Mouse (Mus musculus) lung, embryonic 15.5 days (tissue): Measurements from ENCODE around the gene Eef1akmt1. TPM values are rescaled to one million over a fixed set of nuclear protein-coding genes. Genes with fewer than 3 reads are reported as not detected.

ENCODE experiments used
- ATAC-seq: fragments of 200-750 bp; cut with Nextera tagmentation; 2 replicates; pipeline ENCODE4 v1.8.0; 2017; ENCODE audit warnings: moderate number of reproducible peaks, borderline replicate concordance; ENCODE audit not compliant: low FRiP score, low TSS enrichment; ENCODE audit errors: extremely low read depth
- H3K27ac ChIP-seq: fragments of 300-500 bp; sonication (generic); 2 replicates; pipeline ENCODE4 v1.5.1; 2015; ENCODE audit warnings: moderate library complexity, mild to moderate bottlenecking, inconsistent platforms
- H3K27me3 ChIP-seq: fragments of 300-500 bp; sonication (generic); 2 replicates; pipeline ENCODE4 v1.6.1; 2015; ENCODE audit warnings: inconsistent platforms
- H3K36me3 ChIP-seq: fragments of 300-500 bp; sonication (generic); 2 replicates; pipeline ENCODE4 v1.6.1; 2015; ENCODE audit warnings: inconsistent platforms
- H3K4me1 ChIP-seq: fragments of 300-500 bp; sonication (generic); 2 replicates; pipeline ENCODE4 v1.6.1; 2015; ENCODE audit warnings: inconsistent platforms
- H3K4me2 ChIP-seq: fragments of 300-500 bp; sonication (generic); 2 replicates; pipeline ENCODE4 v1.6.1; 2015; ENCODE audit warnings: inconsistent platforms, mild to moderate bottlenecking, moderate library complexity
- H3K4me3 ChIP-seq: fragments of 300-500 bp; sonication (generic); 2 replicates; pipeline ENCODE4 v1.5.1; 2015; ENCODE audit warnings: mild to moderate bottlenecking, inconsistent platforms
- H3K9ac ChIP-seq: fragments of 300-500 bp; sonication (generic); 2 replicates; pipeline ENCODE4 v1.6.1; 2015; ENCODE audit warnings: inconsistent platforms
- H3K9me3 ChIP-seq: fragments of 300-500 bp; sonication (generic); 2 replicates; pipeline ENCODE4 v1.6.1; 2016; ENCODE audit warnings: inconsistent platforms
- WGBS: fragments of 180-500 bp; shearing (Covaris S2); methylation state at CpG from one replicate; pipeline ENCODE4 v1.1.7; 2015; 5-methylcytosine and 5-hydroxymethylcytosine counted together
- polyA plus RNA-seq: library from polyadenylated mRNA; unstranded; fragments of >200 nt; fragmentation: Nextera tagmentation; extraction: Ambion mirVana; gene quantifications from 2 replicates; pipeline ENCODE4 v1.2.1, GENCODE M21; 2015

Gene Eef1akmt1
- polyA plus RNA-seq, 1 experiment from 2014 or later = 106 TPM

DNA sequence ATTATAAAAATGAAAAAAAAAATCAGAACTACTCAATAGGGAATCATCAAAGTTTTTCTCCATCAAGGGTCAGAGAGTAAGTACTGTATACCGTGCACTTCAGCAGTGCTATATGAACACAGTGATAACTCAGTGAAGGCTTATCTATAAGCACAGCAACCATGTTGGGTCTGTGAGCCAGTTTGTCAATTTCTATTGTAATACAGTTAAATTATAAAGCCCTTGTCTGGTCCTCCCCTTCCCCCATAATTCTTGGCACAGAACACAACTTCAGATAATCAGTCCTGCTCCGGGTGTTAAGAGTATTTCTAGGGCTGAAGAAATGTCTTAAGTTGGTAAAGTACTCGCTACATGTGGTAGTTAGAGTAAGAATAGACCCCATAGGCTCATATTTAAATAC is 20.4 kb upstream of the Eef1akmt1 start:
- no peaks in the 10 kb centered on the region for H3K4me1 ChIP-seq
- WGBS = 83% methylated on average over 3 of the region's 3 CpGs
- ATAC-seq = no peak
- H3K4me2 ChIP-seq = no peak overlapping the region
- H3K9me3 ChIP-seq = no peaks in the 10 kb centered on the region
- H3K9ac ChIP-seq = no peak overlapping the region
- H3K27ac ChIP-seq = no peak overlapping the region
- H3K4me3 ChIP-seq = no peak overlapping the region
- H3K36me3 ChIP-seq = peaks cover 61% of the 10 kb centered on the region
- no peaks in the 10 kb centered on the region for H3K27me3 ChIP-seq

DNA sequence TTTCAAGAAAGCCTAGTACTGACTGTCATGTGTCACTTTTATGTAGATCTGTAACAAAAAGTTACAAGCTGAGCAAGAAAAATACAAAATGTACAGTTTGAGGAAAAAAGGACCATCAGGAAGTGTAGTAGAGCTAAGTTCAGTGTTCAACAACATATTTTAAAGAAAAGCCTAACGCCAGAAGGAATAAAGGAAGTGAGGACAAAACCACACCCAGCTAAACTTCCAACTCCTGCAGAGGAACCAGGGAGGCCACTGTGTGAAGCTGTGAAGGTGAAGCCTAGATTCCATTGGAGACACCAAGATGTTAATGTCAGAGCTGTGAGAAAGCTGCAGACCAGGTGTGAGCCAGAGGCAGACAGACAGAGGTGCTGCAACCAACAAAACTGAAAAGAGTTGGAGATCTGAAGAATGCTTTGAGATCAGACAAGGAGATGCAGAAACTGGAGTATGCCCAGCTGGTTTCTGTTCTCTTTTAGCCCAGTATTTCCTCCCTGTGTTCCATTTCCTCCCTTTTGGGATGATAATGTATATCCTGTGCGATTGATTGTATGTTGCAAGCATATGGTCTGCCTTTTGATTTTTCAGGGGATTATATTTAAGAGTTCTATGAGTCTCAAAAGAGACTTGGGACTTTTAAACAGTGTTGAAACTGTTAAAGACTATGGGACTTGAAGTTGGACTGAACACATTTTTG is 5.1 kb upstream of the Eef1akmt1 start:
- Histone ChIP-seq H3K4me1 (no peaks in the 10 kb centered on the region), H3K9ac (no peak overlapping the region), H3K27me3 (no peaks in the 10 kb centered on the region), H3K27ac (no peak overlapping the region), H3K9me3 (no peaks in the 10 kb centered on the region), H3K36me3 (peaks cover 9% of the 10 kb centered on the region), H3K4me3 (no peak overlapping the region), H3K4me2 (no peak overlapping the region)
- 92% methylated on average over 2 of the region's 2 CpGs for WGBS
- no peak for ATAC-seq

DNA sequence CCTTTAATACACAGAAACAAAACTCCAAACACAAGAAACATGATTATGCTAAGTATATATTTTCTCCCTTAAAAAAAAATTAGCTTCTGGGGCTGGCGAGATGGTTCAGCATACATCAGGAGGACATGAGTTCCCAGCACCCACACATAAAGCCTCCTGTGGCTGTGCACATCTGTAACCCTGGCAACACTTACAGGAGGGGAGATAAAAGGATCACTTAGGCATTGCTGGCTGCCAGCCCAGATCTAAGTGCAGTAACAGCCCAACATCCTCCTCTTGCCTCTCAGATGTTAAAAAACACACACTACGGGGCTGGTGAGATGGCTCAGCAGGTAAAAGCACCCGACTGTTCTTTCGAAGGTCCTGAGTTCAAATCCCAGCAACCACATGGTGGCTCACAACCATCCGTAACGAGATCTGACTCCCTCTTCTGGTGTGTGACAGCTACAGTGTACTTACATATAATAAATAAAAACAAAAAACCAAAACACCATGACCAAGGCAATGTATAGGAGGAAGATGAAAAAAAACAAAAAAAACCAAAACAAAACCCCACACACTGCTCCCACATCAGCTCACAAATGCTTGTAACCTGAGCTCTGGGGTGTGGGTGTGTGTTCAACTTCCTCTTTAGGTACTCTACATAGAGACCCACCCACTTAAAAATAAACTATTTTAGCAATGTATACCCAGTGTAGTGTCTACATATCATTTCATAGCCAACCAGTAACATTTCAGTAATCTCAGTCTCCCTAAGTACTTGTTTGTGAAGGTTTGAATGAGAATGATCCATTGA is 3.6 kb upstream of the Eef1akmt1 start:
- H3K27ac ChIP-seq = no peak overlapping the region
- no peaks in the 10 kb centered on the region for H3K9me3 ChIP-seq
- peaks cover 9% of the 10 kb centered on the region; the same call in 1 of the 2 replicates for H3K36me3 ChIP-seq
- no peaks in the 10 kb centered on the region for H3K27me3 ChIP-seq
- peaks cover 6% of the 10 kb centered on the region; the same call in 1 of the 2 replicates for H3K4me1 ChIP-seq
- no peak overlapping the region for H3K4me3 ChIP-seq
- ATAC-seq = no peak
- WGBS = 68% methylated on average over 6 of the region's 6 CpGs
- no peak overlapping the region for H3K4me2 ChIP-seq
- no peak overlapping the region for H3K9ac ChIP-seq

DNA sequence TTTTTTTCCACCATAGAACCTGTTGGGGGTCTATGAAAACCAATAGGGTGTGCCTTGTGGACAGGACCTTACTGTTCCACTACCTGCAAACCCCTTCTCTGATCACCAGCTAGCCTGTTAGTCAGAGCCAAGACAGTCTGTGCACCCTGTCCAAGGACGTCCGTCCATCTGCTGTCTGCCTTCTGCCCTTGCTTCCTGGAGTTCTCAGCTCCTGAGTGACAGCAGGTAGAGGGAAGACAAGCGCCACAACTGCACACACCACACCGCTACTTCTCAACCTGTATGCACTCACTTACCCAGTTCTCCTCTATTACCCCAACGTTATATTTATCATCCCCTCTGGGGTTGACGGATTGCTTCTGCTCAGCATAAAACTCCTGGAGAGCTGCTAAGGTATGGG is 5.8 kb downstream of the Eef1akmt1 start:
- H3K27ac ChIP-seq = no peak overlapping the region
- peaks cover 5% of the 10 kb centered on the region; the same call in 1 of the 2 replicates for H3K4me1 ChIP-seq
- H3K9ac ChIP-seq = no peak overlapping the region
- no peak overlapping the region for H3K4me3 ChIP-seq
- no peaks in the 10 kb centered on the region for H3K27me3 ChIP-seq
- ATAC-seq = no peak
- WGBS = 85% methylated on average over 6 of the region's 6 CpGs
- no peaks in the 10 kb centered on the region for H3K9me3 ChIP-seq
- no peak overlapping the region for H3K4me2 ChIP-seq
- H3K36me3 ChIP-seq = 0 out of 2 replicates have a peak, but pooled peaks cover 7% of the 10 kb centered on the region

DNA sequence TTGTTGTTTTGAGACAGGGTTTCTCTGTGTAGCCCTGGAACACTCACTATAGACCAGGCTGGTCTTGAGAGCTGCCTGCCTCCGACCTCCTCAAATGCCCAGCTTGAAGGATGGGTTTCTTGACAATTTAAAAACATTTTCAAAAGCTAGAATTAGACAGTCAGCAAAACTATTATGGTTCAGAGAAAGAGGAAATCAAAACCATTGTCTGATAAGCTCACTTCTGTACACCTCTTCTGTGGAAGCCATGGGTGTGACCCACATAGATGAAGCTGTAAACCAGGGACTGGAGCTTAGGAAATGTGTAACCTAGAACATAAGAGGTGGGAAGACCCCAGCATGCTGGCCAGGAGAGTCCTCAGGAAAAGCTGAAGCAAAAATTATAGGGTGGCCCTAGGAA is 14.5 kb downstream of the Eef1akmt1 start:
- Histone ChIP-seq H3K27me3 (no peaks in the 10 kb centered on the region), H3K9ac (no peak overlapping the region), H3K4me3 (no peak overlapping the region), H3K4me1 (no peaks in the 10 kb centered on the region), H3K36me3 (0 out of 2 replicates have a peak, but pooled peaks cover 3% of the 10 kb centered on the region), H3K9me3 (no peaks in the 10 kb centered on the region), H3K27ac (no peak overlapping the region), H3K4me2 (no peak overlapping the region)
- no peak for ATAC-seq
- WGBS = 89% methylated on average over 1 of the region's 1 CpGs

DNA sequence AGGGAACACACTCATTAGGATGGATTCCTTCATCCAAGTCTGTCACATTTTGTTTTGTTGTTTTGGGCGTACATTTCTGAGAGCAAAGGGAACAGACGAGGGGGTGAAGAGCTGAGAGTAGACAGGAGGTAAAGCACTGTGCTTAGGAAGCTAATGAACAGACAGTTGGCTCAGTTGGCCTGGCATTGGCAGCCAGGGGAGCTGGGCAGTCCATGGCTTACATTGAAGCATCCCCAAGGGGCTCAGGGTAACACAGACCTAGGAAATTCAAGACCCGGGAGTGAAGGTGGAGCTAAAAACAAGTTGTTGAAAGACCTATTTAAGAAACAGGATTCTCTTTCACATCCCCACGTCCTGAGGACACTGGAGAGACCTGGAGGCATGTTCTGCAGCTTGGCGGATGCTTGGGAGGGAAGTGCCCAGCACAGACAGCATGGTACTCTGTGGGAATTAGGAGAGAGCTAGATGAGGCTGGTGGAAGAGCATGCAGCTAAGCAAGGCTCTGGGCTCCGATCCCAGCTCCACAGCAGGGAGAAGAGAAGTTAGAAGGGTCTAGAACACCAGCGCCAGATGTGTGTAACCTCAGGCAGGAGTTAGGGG is 15.8 kb downstream of the Eef1akmt1 start:
- H3K4me2 ChIP-seq = no peak overlapping the region
- H3K36me3 ChIP-seq = 0 out of 2 replicates have a peak, but pooled peaks cover 3% of the 10 kb centered on the region
- ATAC-seq = no peak
- no peaks in the 10 kb centered on the region for H3K4me1 ChIP-seq
- H3K9me3 ChIP-seq = no peaks in the 10 kb centered on the region
- no peak overlapping the region for H3K4me3 ChIP-seq
- 84% methylated on average over 7 of the region's 7 CpGs for WGBS
- H3K27ac ChIP-seq = no peak overlapping the region
- H3K9ac ChIP-seq = no peak overlapping the region
- no peaks in the 10 kb centered on the region for H3K27me3 ChIP-seq

DNA sequence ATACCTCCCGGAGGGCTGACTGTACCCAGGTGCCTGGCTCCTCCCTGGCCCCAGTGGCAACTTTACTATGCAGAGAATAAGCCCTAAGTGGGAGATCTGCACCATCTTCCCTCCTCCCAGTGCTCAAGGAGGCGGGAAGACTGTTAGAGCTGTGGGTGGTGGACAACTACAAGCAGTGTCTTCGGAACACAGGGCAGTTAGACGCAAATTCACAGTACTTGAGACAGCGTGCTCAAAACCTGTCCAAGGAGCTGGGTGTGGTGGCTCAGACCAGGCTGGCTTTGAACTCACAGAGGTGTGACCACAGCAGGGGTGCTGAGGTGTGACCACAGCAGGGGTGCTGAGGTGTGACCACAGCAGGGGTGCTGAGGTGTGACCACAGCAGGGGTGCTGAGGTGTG is 17.0 kb downstream of the Eef1akmt1 start:
- Histone ChIP-seq H3K36me3 (peaks cover 6% of the 10 kb centered on the region; the same call in 1 of the 2 replicates), H3K27ac (no peak overlapping the region), H3K9me3 (no peaks in the 10 kb centered on the region), H3K4me3 (no peak overlapping the region), H3K9ac (no peak overlapping the region), H3K4me1 (no peaks in the 10 kb centered on the region), H3K27me3 (no peaks in the 10 kb centered on the region), H3K4me2 (no peak overlapping the region)
- ATAC-seq = no peak
- WGBS = 90% methylated on average over 5 of the region's 5 CpGs

DNA sequence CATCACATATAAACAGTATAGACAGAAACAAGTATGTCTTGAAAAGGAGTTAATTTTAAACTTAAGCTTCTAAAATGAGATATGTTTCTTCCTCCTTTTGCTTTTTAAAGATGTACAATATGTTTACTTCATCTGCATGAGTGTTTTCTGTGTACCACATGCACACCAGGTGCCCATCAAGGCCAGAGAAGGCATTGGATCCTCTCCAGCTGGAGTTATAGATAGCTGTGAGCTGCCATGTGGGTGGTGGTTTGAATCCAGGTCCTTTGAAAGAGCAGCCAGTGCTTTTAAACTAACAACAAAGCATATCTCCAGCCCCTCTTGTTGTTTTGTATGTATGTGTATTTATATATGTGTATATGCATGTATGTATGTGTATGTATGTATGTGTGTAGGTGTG is 18.5 kb downstream of the Eef1akmt1 start:
- Histone ChIP-seq H3K9ac (no peak overlapping the region), H3K27me3 (no peaks in the 10 kb centered on the region), H3K4me1 (no peaks in the 10 kb centered on the region), H3K4me2 (no peak overlapping the region), H3K27ac (no peak overlapping the region), H3K36me3 (peaks cover 10% of the 10 kb centered on the region; the same call in 1 of the 2 replicates), H3K9me3 (no peaks in the 10 kb centered on the region), H3K4me3 (no peak overlapping the region)
- no peak for ATAC-seq

DNA sequence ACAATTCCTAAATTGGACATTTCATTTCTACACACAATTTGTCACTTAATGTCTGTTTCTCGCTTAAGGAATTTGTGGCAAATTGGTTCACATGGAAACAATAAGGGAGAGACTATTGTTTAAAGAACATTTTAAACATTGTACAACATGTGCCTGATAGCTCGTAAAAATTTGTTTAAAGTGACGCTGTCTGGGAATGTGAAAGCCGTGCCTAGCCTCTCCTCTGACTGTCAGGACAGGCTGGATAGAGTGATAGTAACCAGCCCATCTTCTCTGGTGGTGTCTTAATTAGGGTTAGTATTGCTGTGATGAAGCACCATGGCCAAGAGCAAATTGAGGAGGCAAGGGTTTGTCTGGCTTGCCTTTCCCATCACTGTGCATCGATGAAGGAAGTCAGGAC is 24.4 kb downstream of the Eef1akmt1 start:
- Histone ChIP-seq H3K9ac (no peak overlapping the region), H3K9me3 (no peaks in the 10 kb centered on the region), H3K4me1 (peaks cover 9% of the 10 kb centered on the region; the same call in 1 of the 2 replicates), H3K36me3 (peaks cover 7% of the 10 kb centered on the region; the same call in 1 of the 2 replicates), H3K4me3 (no peak overlapping the region), H3K27ac (peak overlapping the region; percentile 55), H3K4me2 (no peak overlapping the region), H3K27me3 (no peaks in the 10 kb centered on the region)
- WGBS = 41% methylated on average over 5 of the region's 5 CpGs
- ATAC-seq = no peak

DNA sequence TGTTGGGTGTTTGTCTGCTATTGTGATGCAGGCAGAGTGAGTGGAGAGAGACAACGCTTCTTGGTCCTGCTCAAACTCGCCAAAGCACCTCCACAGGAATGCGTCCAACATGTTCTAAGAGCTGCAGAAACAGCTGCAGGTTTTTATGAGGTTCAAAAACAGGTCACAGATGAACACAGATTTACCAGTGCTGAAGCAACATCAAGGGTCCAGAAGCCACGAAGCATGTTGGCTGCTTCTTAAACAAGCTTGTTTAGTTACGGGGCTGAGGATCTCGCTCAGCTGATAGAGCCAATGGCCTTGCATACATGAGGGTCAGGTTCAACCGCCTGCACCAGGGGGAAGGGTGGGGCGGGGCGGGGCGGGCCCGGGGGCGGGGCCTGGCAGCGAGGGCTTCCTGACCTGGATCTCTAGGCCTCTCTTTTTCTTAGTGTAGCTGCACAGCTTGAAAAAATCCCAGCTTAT is 24.8 kb downstream of the Eef1akmt1 start:
- no peak overlapping the region for H3K4me2 ChIP-seq
- H3K9ac ChIP-seq = no peak overlapping the region
- H3K36me3 ChIP-seq = peaks cover 7% of the 10 kb centered on the region; the same call in 1 of the 2 replicates
- H3K27me3 ChIP-seq = no peaks in the 10 kb centered on the region
- WGBS = 15% methylated on average over 13 of the region's 13 CpGs
- no peaks in the 10 kb centered on the region for H3K9me3 ChIP-seq
- ATAC-seq = peak; percentile 80
- H3K4me1 ChIP-seq = peaks cover 9% of the 10 kb centered on the region; the same call in 1 of the 2 replicates
- H3K27ac ChIP-seq = peak overlapping the region; percentile 55
- no peak overlapping the region for H3K4me3 ChIP-seq

DNA sequence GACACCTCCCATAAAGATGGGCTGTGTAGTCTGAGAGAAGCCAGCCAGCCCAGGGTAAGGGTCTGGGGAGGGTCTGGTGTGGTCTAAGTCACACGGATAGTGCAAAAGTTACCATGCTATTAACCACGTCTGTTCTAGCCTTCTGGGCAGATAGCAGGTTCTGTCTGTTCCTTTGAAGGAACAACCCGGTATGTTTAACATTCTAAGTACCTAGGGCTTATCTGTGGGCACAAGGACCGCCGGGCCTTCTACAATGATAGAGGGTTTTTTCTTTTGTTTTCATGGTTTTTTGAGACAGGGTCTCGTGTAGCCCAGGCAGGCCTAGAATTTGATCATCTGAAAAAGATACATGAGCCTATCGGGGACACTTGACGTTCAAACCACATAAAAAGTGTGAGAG is 25.3 kb downstream of the Eef1akmt1 start:
- Histone ChIP-seq H3K9ac (no peak overlapping the region), H3K27me3 (no peaks in the 10 kb centered on the region), H3K27ac (peak overlapping the region; percentile 55), H3K36me3 (peaks cover 7% of the 10 kb centered on the region; the same call in 1 of the 2 replicates), H3K9me3 (no peaks in the 10 kb centered on the region), H3K4me2 (no peak overlapping the region), H3K4me3 (no peak overlapping the region), H3K4me1 (peaks cover 9% of the 10 kb centered on the region; the same call in 1 of the 2 replicates)
- 67% methylated on average over 8 of the region's 8 CpGs for WGBS
- 0 out of 2 replicates have a peak, but pooled peaks have one; percentile 3 for ATAC-seq
